Mouse (Mus musculus) gastrocnemius, postnatal 4 days (tissue): ENCODE data around the gene 2700081O15Rik. TPM values are rescaled to one million over a fixed set of nuclear protein-coding genes. Genes with fewer than 3 reads are reported as not detected.

ENCODE experiments used
- microRNA-seq: library from miRNA; unstranded; fragments of <30 nt; microRNA quantifications from one replicate; pipeline ENCODE4 v1.2.0, GENCODE M21; 2021
- total RNA-seq, 2 experiments: library from RNA; stranded (reverse); gene quantifications; 2 replicates each; pipeline ENCODE4 v1.2.3; 2021

2700081O15Rik gene
- total RNA-seq, 2 experiments from 2014 or later = 34.4 to 34.7 TPM

Small RNA genes within 50 kb of the gene (microRNA-seq; reads per million reads assigned to microRNA genes)
- not detected for gene Mir6991

Other genes with a start within 250 kb of the 2700081O15Rik start
- 10 to 100 TPM; 73.9 to 79.3 TPM for gene Otub1, start 211.3 kb upstream of the 2700081O15Rik start, total RNA-seq
- gene Cox8a, start 200.0 kb upstream of the 2700081O15Rik start, total RNA-seq = 100 to 1,000 TPM; 437 to 448 TPM
- gene Naa40, start 176.4 kb upstream of the 2700081O15Rik start, total RNA-seq = 10 to 100 TPM; 20.1 to 22.4 TPM
- gene Rcor2, start 150.3 kb upstream of the 2700081O15Rik start, total RNA-seq = 10 to 100 TPM; 11.0 to 13.1 TPM
- 10 to 100 TPM; 45.1 to 46.3 TPM for gene Mark2, start 75.8 kb upstream of the 2700081O15Rik start, total RNA-seq
- gene Spindoc, start 34.6 kb upstream of the 2700081O15Rik start, total RNA-seq = 10 to 100 TPM; 18.2 to 20.1 TPM
- 10 to 100 TPM; 75.2 to 76.0 TPM for gene Rtn3, start 65.7 kb downstream of the 2700081O15Rik start, total RNA-seq
- gene Atl3, start 76.4 kb downstream of the 2700081O15Rik start, total RNA-seq = 10 to 100 TPM; 38.6 to 43.5 TPM
- gene Pla2g16, start 139.8 kb downstream of the 2700081O15Rik start, total RNA-seq = 10 to 100 TPM; 62.5 to 69.5 TPM
- 1 to 10 TPM; 3.0 to 5.7 TPM for gene Lgals12, start 189.6 kb downstream of the 2700081O15Rik start, total RNA-seq
- gene Hrasls5, start 194.9 kb downstream of the 2700081O15Rik start, total RNA-seq = not detected